Mouse (Mus musculus): ENCODE results near the gene Rpn2.
A peak's percentile ranks its signal among the peaks of the same experiment; 100 is the strongest.

Rpn2 gene

DNA sequence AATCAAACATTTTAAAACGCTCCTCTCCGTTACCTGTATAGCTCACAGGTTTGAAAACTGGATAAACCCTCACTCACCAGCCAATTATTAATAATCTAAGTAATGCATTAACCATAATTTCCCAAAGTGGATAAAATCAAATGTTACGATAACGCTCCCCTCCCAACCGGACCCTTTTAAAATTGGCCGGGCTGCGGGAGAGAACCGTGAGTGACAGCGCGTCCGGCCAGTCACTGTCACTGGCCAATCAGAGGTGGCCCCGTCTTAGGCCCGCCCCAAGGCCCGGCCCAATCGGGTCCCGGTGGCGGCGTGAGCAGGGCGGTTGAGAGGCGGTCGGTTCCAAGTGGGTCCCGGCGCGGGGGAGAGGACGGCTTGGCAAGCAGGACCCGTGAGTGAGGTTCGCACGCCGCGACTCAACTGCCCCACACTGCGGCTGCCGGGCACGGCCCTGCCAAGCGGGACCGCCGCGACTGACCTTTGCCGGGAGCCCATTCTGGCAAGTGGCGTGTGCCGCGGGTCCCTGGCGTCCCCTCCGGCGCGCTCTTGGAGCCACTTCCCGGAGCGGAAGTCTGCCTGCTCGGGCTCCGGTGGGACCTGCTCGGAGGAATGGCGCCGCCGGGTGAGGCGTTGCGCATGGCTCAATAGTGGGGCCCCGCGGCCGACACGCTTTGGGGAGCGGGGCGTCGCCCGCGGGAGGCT, at the start of gene Rpn2:
Rpn2 (plus strand) TSS at position 301 of the 699 bp plus-strand sequence.
- peak; percentile 98 to 99 for DNase-seq

- no peak for DNase-seq
These were observed 42.9 kb upstream of the Rpn2 start for GRCm38 (mm10) chr2:157235946-157236345.

GRCm38 (mm10) chr2:157245001-157245400, 33.8 kb upstream of the Rpn2 start:
- DNase-seq = no peak

- DNase-seq = peak in 1 of 2 experiments; percentile 12
These were observed 33.2 kb upstream of the Rpn2 start for GRCm38 (mm10) chr2:157245603-157246002.

DNA sequence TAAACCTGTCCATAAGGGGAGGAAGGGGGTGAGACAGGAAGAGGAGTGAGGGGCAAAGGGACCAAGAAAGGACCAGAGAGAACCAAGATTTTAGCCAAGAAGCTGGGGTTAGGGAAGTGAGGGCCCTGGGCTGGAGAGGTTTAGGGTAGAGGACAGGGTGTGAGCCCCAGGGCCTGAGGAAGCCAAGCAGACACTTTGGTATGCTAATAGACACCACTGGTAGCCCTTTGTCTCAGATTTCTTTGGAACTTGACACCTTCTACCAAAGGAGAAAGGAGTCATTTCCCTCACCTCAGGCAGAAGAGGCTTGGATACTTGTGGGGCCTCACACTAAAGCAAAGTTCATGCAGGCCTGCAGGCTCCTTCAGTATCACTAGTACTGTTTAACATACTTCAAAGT, 30.7 kb upstream of the Rpn2 start:
- no peak for DNase-seq

GRCm38 (mm10) chr2:157259720-157260119, 19.1 kb upstream of the Rpn2 start:
- peak; percentile 78 to 81 for DNase-seq

- no peak for DNase-seq
These were observed 16.9 kb upstream of the Rpn2 start for GRCm38 (mm10) chr2:157261930-157262329.

DNA sequence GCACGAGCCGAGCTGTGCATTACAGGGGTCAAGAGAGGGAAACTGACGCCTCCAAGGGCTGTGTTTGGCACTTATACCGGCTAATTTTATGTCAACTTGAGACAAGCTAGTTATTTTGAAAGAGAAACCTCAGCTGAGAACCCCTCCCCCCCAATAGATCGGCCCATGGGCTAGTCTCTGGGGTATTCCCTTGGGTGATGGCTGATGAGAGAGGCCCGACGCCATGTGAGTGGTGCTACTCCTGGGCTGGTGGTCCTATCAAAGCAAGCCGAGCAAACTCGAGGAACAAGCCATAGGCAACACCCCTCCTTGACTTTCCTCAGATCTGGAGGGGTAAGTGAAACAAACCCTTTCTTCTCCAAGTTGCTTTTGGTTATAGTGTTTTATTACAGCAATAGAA, 16.3 kb upstream of the Rpn2 start:
- DNase-seq = no peak

DNA sequence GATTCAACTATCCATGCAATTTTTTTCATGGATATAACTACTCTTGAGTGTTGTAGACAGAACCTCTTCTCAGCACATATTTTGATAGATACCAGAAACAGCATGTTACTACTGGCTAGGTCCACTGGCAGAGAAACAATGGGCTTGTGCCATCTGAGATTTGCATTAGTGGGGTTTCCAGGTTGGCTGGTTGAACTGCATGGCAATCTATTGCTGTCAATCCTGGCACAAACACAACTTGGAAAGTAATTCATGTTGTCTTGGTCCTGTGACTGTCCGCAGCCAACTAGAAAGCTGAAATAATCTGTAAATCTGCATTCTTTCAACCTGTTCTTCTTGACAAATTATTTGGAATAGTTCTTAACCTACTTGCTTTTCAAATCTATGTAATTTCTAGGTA, 15.7 kb upstream of the Rpn2 start:
- DNase-seq = peak; percentile 68 to 75

GRCm38 (mm10) chr2:157263832-157264231, 15.0 kb upstream of the Rpn2 start:
- peak in 1 of 2 experiments; percentile 17 for DNase-seq

- DNase-seq = peak in 1 of 2 experiments; percentile 78
These were observed 591 bp downstream of the Rpn2 start, which contains the start of gene Mroh8 for GRCm38 (mm10) chr2:157279416-157279800. Gene Mroh8 (minus strand): TSS chr2:157279549.

DNA sequence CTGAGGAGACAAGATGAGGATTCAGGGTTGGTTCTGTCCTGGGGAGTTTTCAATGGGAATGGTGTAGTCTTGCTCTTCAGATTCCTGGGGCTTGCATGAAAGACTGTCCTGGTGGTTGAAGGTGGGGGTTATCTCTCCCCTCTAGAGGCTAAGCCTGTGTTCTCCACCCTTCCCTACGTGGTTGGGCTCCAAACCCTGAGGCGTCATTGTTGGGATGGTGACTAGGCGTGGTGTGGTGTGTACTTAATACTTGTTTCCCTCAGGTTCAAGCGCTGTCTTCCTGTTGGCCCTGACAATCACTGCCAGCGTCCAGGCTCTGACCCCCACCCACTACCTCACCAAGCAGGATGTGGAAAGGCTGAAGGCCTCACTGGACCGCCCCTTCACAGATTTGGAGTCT, 4.5 kb downstream of the Rpn2 start:
- DNase-seq = no peak

- DNase-seq = peak; percentile 70 to 77
These were observed 8.7 kb downstream of the Rpn2 start for GRCm38 (mm10) chr2:157287542-157287941.

DNA sequence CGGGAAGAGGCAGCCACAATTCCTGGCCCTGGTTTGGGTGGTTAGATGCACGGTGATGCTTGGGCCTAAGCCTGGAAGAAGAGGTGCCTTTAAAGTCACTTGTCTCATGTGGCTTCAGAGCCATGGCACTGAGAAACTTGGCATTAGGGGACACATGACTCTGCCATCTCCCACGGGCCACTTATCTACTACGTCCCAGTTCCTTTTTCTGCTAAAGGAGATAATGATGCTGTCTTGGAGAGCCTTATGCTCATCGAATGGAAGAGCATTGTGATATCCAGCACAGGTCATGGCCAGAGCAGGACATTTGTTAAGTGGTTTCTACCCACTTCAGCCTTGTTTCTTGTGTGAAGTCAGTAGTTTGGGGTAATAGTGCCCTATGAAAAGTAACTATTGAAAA, 10.2 kb downstream of the Rpn2 start:
- no peak for DNase-seq

- DNase-seq = peak; percentile 90 to 92
These were observed 13.3 kb downstream of the Rpn2 start for GRCm38 (mm10) chr2:157292093-157292492.

GRCm38 (mm10) chr2:157296105-157296689, 17.4 kb downstream of the Rpn2 start:
- DNase-seq = no peak

DNA sequence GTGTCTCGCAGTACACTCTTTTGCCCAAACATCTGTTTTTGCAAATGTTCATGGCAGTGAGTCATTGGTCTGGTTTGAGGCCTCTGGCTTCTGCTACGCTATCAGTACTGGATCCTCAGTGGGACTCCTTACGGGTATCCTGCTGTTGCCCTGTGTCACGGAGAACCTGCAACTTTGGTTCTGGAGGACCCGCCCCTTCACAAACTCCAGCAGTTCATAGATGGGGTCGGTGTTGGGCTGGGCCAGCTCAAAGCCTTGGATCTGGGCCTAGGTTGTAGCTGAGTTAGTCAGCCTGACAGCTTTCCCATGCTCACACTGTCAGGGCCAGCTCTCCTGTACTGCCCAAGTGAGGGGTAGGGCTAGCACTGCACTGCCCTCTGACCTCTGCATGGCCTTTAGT, 21.2 kb downstream of the Rpn2 start:
- no peak for DNase-seq

- no peak for DNase-seq
These were observed 24.3 kb downstream of the Rpn2 start for GRCm38 (mm10) chr2:157303096-157303495.

DNA sequence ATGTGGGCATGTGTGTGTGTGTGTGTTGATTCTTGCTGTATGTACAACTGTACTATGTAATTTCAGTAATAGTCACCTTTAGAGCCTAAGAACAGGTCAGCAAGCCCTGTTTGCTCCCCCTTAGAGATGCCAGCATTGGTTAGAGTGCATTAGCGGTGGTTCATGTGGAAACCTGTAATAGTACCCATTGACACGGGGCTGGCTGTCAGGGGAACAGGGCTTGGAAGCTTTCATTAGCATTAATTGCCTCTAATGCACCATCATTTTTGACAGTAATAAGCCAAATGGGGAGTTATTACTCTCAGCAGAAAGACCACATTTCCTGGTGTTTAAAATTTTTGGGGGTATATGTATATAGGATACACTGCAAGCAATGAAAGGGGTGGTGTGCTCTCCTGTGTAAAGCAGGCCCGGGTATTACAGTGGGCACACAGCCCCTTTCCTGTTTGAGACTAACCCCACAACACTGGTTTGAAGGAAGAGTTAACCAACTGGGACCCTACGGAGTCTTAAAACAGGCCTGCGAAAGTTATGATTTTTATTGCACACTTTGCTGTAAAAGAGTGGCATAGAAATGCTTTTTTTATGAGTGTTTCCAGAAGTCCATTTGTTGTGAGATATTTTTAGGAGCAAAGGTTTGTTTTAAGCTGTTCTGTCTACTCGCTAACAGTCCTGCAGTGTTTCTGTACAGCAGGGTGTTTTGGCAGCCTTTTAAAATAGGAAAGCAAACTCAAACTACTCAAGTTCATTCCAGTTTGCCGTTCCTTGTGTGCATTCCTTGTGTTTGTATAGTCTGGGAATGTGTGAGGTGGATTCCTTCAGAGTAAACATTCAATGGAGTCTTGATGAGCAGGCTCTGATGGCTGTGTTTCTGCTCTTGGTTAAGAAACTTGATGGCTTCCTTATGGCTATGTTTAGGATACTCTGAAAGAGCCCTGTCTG, 27.5 kb downstream of the Rpn2 start:
- DNase-seq = no peak

DNA sequence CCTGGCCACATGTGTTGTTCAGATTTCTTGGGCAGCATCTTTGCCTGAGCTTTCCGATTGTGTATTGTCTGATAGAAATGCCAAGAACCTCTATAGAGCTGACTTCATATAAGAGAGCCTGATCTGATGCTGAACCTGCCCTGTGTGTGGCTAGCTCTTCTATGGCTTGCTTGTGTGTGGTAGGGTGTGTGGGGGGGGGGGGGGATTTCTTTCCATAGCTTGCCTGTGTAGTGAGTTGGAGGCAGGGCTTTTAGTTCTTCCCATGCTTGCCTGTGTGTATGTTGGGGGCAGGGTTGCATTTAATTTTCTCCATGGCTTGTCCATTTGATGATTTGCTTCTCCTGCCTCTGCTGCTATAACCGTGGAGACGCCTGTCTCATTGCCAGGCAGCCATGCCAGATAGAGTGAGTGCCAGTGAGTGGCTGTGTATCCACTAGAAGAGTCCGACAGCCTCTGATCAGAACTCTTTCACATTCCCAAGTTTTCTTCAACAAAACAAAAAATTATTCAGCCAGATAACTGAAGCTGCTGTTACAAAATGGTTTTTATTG, 29.0 kb downstream of the Rpn2 start:
- DNase-seq = peak; percentile 84 to 88

DNA sequence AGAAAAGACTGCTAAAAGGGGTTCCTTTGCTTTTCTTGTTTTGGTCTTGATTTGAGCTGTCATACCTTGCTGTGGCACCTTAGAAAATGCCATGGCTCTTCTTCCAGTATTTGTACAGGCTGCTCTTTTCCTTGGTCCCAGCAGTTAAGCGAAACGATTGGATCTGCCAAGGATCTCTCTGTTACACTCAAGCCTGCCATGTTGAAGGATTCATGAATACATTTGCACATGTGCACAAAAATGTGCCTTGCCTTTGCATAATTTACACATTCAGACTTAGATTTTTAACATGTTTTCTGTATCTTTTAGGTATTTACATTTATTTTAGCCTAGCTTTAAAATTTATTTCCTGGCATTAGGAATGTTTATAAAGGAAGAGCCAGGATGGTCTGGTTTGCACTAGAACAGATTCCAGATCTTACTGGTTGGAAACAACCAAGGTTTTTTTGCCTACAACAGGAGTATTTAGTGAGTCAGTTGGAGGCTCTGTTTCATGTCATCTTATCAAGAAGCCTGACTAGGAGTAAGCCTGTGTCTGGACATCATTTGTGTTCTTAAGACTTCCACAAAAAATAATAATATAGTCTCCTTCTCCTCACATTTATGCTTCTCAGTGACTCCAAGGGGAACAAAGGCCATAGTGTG, 29.6 kb downstream of the Rpn2 start:
- no peak for DNase-seq

DNA sequence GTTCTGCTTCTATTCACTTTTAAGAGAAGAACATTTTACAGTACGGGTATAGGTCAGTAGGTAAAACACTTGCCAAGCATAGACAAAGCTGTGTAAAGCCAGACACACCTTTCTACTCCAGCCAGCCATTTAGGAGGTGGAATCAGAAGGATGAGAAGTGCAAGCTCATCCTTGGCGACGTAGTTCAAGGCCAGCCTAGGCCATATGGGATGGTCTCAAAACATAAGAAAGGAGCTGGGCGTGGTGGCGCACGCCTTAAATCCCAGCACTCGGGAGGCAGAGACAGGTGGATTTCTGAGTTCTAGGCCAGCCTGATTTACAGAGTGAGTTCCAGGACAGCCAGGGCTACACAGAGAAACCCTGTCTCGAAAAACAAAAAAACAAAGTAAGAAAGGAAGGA, 30.8 kb downstream of the Rpn2 start:
- no peak for DNase-seq

Data from cerebellum, postnatal 10 days (tissue).